Mouse (Mus musculus) adrenal gland, postnatal 14 days (tissue): ENCODE measurements around the gene Gm5916. TPM values are rescaled to one million over a fixed set of nuclear protein-coding genes. Genes with fewer than 3 reads are reported as not detected.

ENCODE experiments used
- DNase-seq: peaks from one replicate; pipeline ENCODE4 v3.0.0; 2021; ENCODE audit warnings: mixed read lengths
- long read RNA-seq, 2 experiments: library from polyadenylated mRNA; stranded (forward); transcript quantifications; one replicate each; pipeline ENCODE4 v2.0.0; 2021
- total RNA-seq: library from RNA; stranded (reverse); gene quantifications from 2 replicates; pipeline ENCODE4 v1.2.3, GENCODE M21; 2021

The Gm5916 gene
- total RNA-seq = not detected in 2 replicates
- long read RNA-seq, experiment 1 = 0 reads
- long read RNA-seq, experiment 2 = 0 reads

- DNase-seq = no peak
Observed at GRCm38 (mm10) chr9:36128679-36129078, at the start of gene Gm5916. TSS of gene Gm5916 (minus strand) at chr9:36128779.

Other genes with a start within 250 kb of the Gm5916 start
- not detected in 2 replicates for gene 9230113P08Rik, start 220.4 kb downstream of the Gm5916 start, total RNA-seq